Mouse (Mus musculus): ENCODE data around the gene Cox5b.

- TF ChIP-seq GATA1 (IDR thresholded peaks at IDR 0.05; ENCODE audit: low read length) (no peak), TAL1 (IDR thresholded peaks at IDR 0.05; ENCODE audit: low read length) (no peak)
Measured at GRCm38 (mm10) chr1:36739231-36739630, 48.0 kb downstream of the Cox5b start.

Measured in erythroblast, embryonic 14.5 days (primary cell).